Mouse (Mus musculus) intestine, postnatal 0 days (tissue): Measurements from ENCODE around the gene Hnrnpk. TPM values are rescaled to one million over a fixed set of nuclear protein-coding genes. Genes with fewer than 3 reads are reported as not detected.

Source experiments
- ATAC-seq: fragments of 200-750 bp; cut with Nextera tagmentation; 2 replicates; pipeline ENCODE4 v1.8.0; 2017; ENCODE audit warnings: mild to moderate bottlenecking, moderate TSS enrichment, moderate library complexity
- H3K27ac ChIP-seq: fragments of 300-500 bp; sonication (generic); 2 replicates; pipeline ENCODE4 v1.5.1; 2014; ENCODE audit warnings: mild to moderate bottlenecking, low read depth, low read length, moderate library complexity
- H3K27me3 ChIP-seq: fragments of 300-500 bp; sonication (generic); replicated peaks from 2 replicates; pipeline ENCODE4 v1.6.1; 2014; ENCODE audit warnings: low read length, mixed read lengths; ENCODE audit not compliant: control insufficient read depth, insufficient read depth
- H3K36me3 ChIP-seq: fragments of 300-500 bp; sonication (generic); 2 replicates; pipeline ENCODE4 v1.6.1; 2014; ENCODE audit warnings: mild to moderate bottlenecking, moderate library complexity; ENCODE audit not compliant: control insufficient read depth, insufficient read depth
- H3K4me1 ChIP-seq: fragments of 300-500 bp; sonication (generic); replicated peaks from 2 replicates; pipeline ENCODE4 v1.6.1; 2014; ENCODE audit warnings: antibody characterized with exemption, low read length, mixed read lengths; ENCODE audit not compliant: control insufficient read depth, insufficient read depth
- H3K4me2 ChIP-seq: fragments of 300-500 bp; sonication (generic); replicated peaks from 2 replicates; pipeline ENCODE4 v1.6.1; 2014; ENCODE audit warnings: low read depth, mild to moderate bottlenecking, moderate library complexity
- H3K4me3 ChIP-seq: fragments of 300-500 bp; sonication (generic); 2 replicates; pipeline ENCODE4 v1.5.1; 2014; ENCODE audit warnings: low read depth, low read length
- H3K9ac ChIP-seq: fragments of 300-500 bp; sonication (generic); 2 replicates; pipeline ENCODE4 v1.6.1; 2014; ENCODE audit warnings: mild to moderate bottlenecking, low read depth, low read length
- H3K9me3 ChIP-seq: fragments of 300-500 bp; sonication (generic); 2 replicates; pipeline ENCODE4 v1.6.1; 2016; ENCODE audit warnings: mixed run types; ENCODE audit not compliant: control insufficient read depth
- CTCF ChIP-seq: sonication (generic); IDR thresholded peaks from 2 replicates; pipeline ENCODE4 v1.5.1; 2016; ENCODE audit warnings: low read depth, mild to moderate bottlenecking, control low read depth, antibody characterized with exemption, moderate library complexity
- WGBS: fragments of 180-500 bp; shearing (Covaris S2); extraction: QIAGEN DNeasy Blood & Tissue Kit; methylation state at CpG from one replicate; pipeline ENCODE4 v1.1.7; 2014; 5-methylcytosine and 5-hydroxymethylcytosine counted together
- microRNA counts: library from miRNA; unstranded; fragments of <30 nt; microRNA quantifications from one replicate; lab custom pipeline; 2016
- microRNA-seq: library from miRNA; unstranded; fragments of <30 nt; microRNA quantifications from one replicate; pipeline ENCODE4, GENCODE M21; 2016
- polyA plus RNA-seq: library from polyadenylated mRNA; unstranded; fragments of >200 nt; fragmentation: Nextera tagmentation; extraction: Ambion mirVana; gene quantifications from 2 replicates; pipeline ENCODE4 v1.2.1, GENCODE M21; 2015

Hnrnpk gene
- polyA plus RNA-seq, 1 experiment from 2014 or later: 424 TPM

GRCm38 (mm10) chr13:58350606-58351005 lies 52.5 kb downstream of the Hnrnpk start:
- Histone ChIP-seq H3K36me3 (no peaks in the 10 kb centered on the region), H3K4me2 (no peak overlapping the region), H3K4me3 (no peak overlapping the region), H3K27me3 (no peaks in the 10 kb centered on the region), H3K9ac (no peak overlapping the region), H3K4me1 (no peaks in the 10 kb centered on the region), H3K9me3 (no peaks in the 10 kb centered on the region), H3K27ac (no peak overlapping the region)
- ATAC-seq: peak; percentile 33; the same call in 1 of the 2 replicates
- WGBS: 33% methylated on average over 4 of the region's 4 CpGs
- no peak for TF ChIP-seq CTCF

DNA sequence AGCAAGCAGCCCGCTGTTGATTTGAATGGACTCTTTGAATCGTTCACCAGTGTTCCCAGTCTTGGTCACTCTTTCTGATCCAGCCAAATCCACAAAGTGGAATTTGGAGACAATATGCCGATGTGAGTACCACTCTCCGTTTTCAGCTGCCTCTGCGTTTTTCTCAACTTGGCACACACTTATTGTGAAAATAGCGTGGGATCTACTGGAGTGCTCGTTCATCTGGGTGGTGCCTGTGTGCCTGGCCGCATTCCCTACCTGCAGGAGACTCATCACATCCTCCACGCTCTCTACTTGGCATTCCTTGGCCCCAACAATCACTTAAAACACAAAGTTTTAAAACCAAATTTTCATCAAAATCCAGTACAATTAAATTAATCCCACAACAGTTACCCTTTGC lies 58.6 kb downstream of the Hnrnpk start:
- Histone ChIP-seq H3K4me3 (no peak overlapping the region), H3K36me3 (no peaks in the 10 kb centered on the region), H3K9ac (no peak overlapping the region), H3K4me2 (no peak overlapping the region), H3K4me1 (no peaks in the 10 kb centered on the region), H3K27me3 (no peaks in the 10 kb centered on the region), H3K27ac (no peak overlapping the region), H3K9me3 (no peaks in the 10 kb centered on the region)
- TF ChIP-seq CTCF: no peak
- no peak for ATAC-seq
- whole genome bisulfite sequencing: 87% methylated on average over 9 of the region's 9 CpGs

MicroRNAs encoded within 50 kb of the gene (microRNA counts, 519-probe panel; counts per million panel counts)
- 3,399 counts per million, percentile 41 among the panel's probes with 10 or more counts for microRNA mmu-miR-7a (lab: Ali Mortazavi, UCI)

Small RNA genes within 50 kb of the gene (microRNA-seq; reads per million reads assigned to microRNA genes)
- 213 reads per million, percentile 57 among the genes with 10 or more reads in this experiment for gene Mir7-1

Other genes starting within 250 kb of the Hnrnpk start
- 79.0 and 88.7 TPM in 2 replicates for gene Idnk, start 245.7 kb downstream of the Hnrnpk start, polyA plus RNA-seq
- gene Ubqln1, start 187.7 kb downstream of the Hnrnpk start, polyA plus RNA-seq: 59.5 and 61.3 TPM in 2 replicates
- gene Gkap1, start 127.6 kb downstream of the Hnrnpk start, polyA plus RNA-seq: 14.7 and 15.5 TPM in 2 replicates
- 0.55 and 0.71 TPM in 2 replicates for gene Kif27, start 44.2 kb downstream of the Hnrnpk start, polyA plus RNA-seq
- 83.0 and 86.1 TPM in 2 replicates for gene 2210016F16Rik, start 18.1 kb downstream of the Hnrnpk start, polyA plus RNA-seq
- 13.2 and 14.0 TPM in 2 replicates for gene Rmi1, start 1.1 kb downstream of the Hnrnpk start, polyA plus RNA-seq
- gene Slc28a3, start 207.5 kb upstream of the Hnrnpk start, polyA plus RNA-seq: 0.09 TPM in 1 of 2 replicates, not detected in the other